Mouse (Mus musculus): ENCODE measurements at regions not wholly inside any gene's neighbourhood (a gene's known extent, or its start where the extent isn't known, plus 50 kb on each side); places are given as distances from the start of the nearest gene placed in this dataset.

DNA sequence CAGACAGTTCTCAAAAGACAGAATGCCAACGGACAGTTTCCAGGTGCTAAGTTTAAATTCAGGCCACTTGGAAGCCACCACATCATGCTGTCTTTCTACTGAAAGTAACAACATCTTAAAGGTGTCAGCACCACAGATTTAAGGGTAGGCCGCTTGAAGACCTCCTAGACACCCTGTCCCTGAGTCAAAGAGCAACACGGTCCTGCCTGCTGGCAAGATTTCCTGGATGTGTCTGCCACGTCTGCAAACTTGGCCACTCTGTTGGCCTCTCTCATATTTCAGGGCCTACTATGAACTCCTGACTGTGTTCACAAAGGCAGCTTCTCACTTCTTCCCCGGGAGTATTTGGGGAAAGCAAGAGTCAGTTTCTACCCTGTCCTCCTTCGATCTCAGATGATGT lies 194.7 kb upstream of the Esrrg start:
- no peak overlapping the region for H3K4me2 ChIP-seq (ENCODE audit: low read length)
- no peaks in the 10 kb centered on the region for H3K36me3 ChIP-seq (ENCODE audit: control insufficient read depth, insufficient read depth, low read length)
- H3K27ac ChIP-seq (replicated peaks in 1 of 2; ENCODE audit: control insufficient read depth in 1 of 2, insufficient read depth in 1 of 2, low read depth in 2 of 2, low read length in 2 of 2) = no peak overlapping the region
- ATAC-seq (ENCODE audit: insufficient number of reproducible peaks, insufficient read depth, low FRiP score, low read depth) = no peak
- H3K27me3 ChIP-seq (ENCODE audit: control insufficient read depth, insufficient read depth, low read length) = no peaks in the 10 kb centered on the region
- H3K4me1 ChIP-seq (ENCODE audit: control insufficient read depth in 2 of 2, insufficient read depth in 2 of 2, low read length in 2 of 2) = 0 out of 4 replicates have a peak, but pooled peaks cover 0 to 2% of the 10 kb centered on the region in 2 experiments
- no peak overlapping the region for H3K9ac ChIP-seq (ENCODE audit: low read length)
- no peak overlapping the region for H3K4me3 ChIP-seq (ENCODE audit: control insufficient read depth in 1 of 2, insufficient read depth in 1 of 2, low read depth in 1 of 2, low read length in 2 of 2)
- no peaks in the 10 kb centered on the region for H3K9me3 ChIP-seq (ENCODE audit: control insufficient read depth, low read length)
- 63% methylated on average over 6 of the region's 6 CpGs for WGBS

- Histone ChIP-seq H3K36me3 (ENCODE audit: control insufficient read depth, insufficient read depth, low read length) (no peaks in the 10 kb centered on the region), H3K27ac (replicated peaks in 1 of 2; ENCODE audit: control insufficient read depth in 1 of 2, insufficient read depth in 1 of 2, low read depth in 2 of 2, low read length in 2 of 2) (no peak overlapping the region), H3K9me3 (ENCODE audit: control insufficient read depth, low read length) (no peaks in the 10 kb centered on the region), H3K4me2 (ENCODE audit: low read length) (no peak overlapping the region), H3K4me3 (ENCODE audit: control insufficient read depth in 1 of 2, insufficient read depth in 1 of 2, low read depth in 1 of 2, low read length in 2 of 2) (no peak overlapping the region), H3K9ac (ENCODE audit: low read length) (no peak overlapping the region), H3K4me1 (ENCODE audit: control insufficient read depth in 2 of 2, insufficient read depth in 2 of 2, low read length in 2 of 2) (0 out of 4 replicates have a peak, but pooled peaks cover 0 to 2% of the 10 kb centered on the region in 2 experiments), H3K27me3 (ENCODE audit: control insufficient read depth, insufficient read depth, low read length) (no peaks in the 10 kb centered on the region)
- WGBS = 89% methylated on average over 20 of the region's 20 CpGs
- ATAC-seq (ENCODE audit: insufficient number of reproducible peaks, insufficient read depth, low FRiP score, low read depth) = no peak
Measured at GRCm38 (mm10) chr1:187418186-187419140, 190.1 kb upstream of the Esrrg start.

DNA sequence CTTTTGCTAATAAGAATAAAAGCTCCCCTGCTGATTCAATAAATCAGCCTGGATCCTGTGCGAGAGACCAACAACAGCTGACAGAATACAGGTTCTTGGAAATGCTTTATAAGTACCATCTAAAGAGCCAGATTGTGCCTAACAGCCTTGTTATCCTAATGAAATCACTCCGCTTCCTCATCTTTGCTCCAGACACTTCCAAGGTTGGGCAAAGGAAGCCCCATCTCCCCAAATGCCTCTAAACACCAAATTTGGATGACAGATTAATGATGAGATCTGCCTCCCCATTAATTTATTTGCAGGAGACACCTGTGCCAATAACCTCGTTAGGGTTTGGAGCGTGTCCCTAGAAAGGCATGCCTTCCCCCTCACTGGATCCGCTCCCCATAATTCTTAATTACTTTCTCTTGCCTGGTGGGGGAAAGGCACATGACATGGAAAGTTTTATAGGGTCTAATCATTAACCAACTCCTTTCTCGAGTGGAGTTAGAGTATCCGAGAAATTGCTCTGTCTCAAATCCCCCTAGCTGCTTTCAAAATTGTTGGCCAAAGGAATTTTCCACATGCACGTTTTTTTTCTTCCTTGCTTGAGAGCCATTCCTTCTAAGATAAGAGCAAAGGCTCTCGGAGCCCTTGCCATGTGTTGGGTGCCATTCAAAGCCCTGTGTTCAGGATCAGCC lies 179.9 kb upstream of the Esrrg start:
- no peak for ATAC-seq (ENCODE audit: insufficient number of reproducible peaks, insufficient read depth, low FRiP score, low read depth)
- Histone ChIP-seq H3K4me2 (ENCODE audit: low read length) (no peak overlapping the region), H3K36me3 (ENCODE audit: control insufficient read depth, insufficient read depth, low read length) (no peaks in the 10 kb centered on the region), H3K9me3 (ENCODE audit: control insufficient read depth, low read length) (no peaks in the 10 kb centered on the region), H3K4me3 (ENCODE audit: control insufficient read depth in 1 of 2, insufficient read depth in 1 of 2, low read depth in 1 of 2, low read length in 2 of 2) (no peak overlapping the region), H3K27ac (replicated peaks in 1 of 2; ENCODE audit: control insufficient read depth in 1 of 2, insufficient read depth in 1 of 2, low read depth in 2 of 2, low read length in 2 of 2) (no peak overlapping the region), H3K27me3 (ENCODE audit: control insufficient read depth, insufficient read depth, low read length) (no peaks in the 10 kb centered on the region), H3K4me1 (ENCODE audit: control insufficient read depth in 2 of 2, insufficient read depth in 2 of 2, low read length in 2 of 2) (peaks cover 0 to under 1% of the 10 kb centered on the region in 2 experiments; a peak in 2 of 4 replicates), H3K9ac (ENCODE audit: low read length) (no peak overlapping the region)
- WGBS = 70% methylated on average over 9 of the region's 9 CpGs

- Histone ChIP-seq H3K27ac (replicated peaks in 1 of 2; ENCODE audit: control insufficient read depth in 1 of 2, insufficient read depth in 1 of 2, low read depth in 2 of 2, low read length in 2 of 2) (peak overlapping the region; percentile 36 to 63), H3K4me1 (ENCODE audit: control insufficient read depth in 2 of 2, insufficient read depth in 2 of 2, low read length in 2 of 2) (peaks cover 9 to 22% of the 10 kb centered on the region in 2 experiments), H3K9ac (ENCODE audit: low read length) (no peak overlapping the region), H3K4me2 (ENCODE audit: low read length) (peak overlapping the region; percentile 31), H3K9me3 (ENCODE audit: control insufficient read depth, low read length) (no peaks in the 10 kb centered on the region), H3K27me3 (ENCODE audit: control insufficient read depth, insufficient read depth, low read length) (no peaks in the 10 kb centered on the region), H3K4me3 (ENCODE audit: control insufficient read depth in 1 of 2, insufficient read depth in 1 of 2, low read depth in 1 of 2, low read length in 2 of 2) (no peak overlapping the region), H3K36me3 (ENCODE audit: control insufficient read depth, insufficient read depth, low read length) (no peaks in the 10 kb centered on the region)
- no peak for ATAC-seq (ENCODE audit: insufficient number of reproducible peaks, insufficient read depth, low FRiP score, low read depth)
- 64% methylated on average over 24 of the region's 24 CpGs for WGBS
Measured at GRCm38 (mm10) chr1:187433716-187434634, 174.6 kb upstream of the Esrrg start.

DNA sequence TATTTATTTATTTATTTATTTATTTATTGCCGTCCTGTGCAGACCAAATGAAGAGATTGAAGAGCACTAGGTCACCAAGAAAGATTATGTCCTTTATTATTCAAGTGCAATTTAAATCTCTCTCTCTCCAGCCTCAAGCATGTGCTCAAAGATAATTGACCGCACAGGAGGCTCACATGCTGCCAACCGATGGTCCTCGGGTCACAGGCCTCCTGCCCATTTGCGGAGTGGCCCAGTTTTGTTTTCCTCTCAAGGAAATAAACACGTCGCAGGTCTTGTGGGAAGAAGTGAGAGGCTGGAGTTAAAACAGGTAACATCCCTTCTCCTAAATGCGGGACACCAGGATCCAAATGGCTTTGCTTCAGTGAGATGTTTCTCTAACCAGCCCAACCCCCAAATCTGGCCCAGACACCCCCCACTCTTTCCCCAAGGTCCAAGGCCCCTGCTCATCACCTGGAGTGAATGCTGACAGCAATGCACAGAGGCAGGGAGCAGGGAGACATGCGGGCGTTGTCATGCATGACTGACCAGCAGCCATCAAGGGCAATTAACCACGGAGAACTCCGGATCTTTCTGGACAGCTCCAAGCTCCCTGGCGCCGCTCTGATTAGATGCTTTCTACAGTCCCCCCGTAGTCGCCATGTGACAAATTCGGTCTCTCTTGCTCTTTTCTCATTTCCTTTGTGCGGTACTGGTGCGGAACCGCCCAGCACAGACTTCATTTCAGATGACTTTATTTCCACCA lies 169.2 kb upstream of the Esrrg start:
- Histone ChIP-seq H3K27ac (replicated peaks in 1 of 2; ENCODE audit: control insufficient read depth in 1 of 2, insufficient read depth in 1 of 2, low read depth in 2 of 2, low read length in 2 of 2) (no peak overlapping the region), H3K9ac (ENCODE audit: low read length) (no peak overlapping the region), H3K27me3 (ENCODE audit: control insufficient read depth, insufficient read depth, low read length) (no peaks in the 10 kb centered on the region), H3K4me1 (ENCODE audit: control insufficient read depth in 2 of 2, insufficient read depth in 2 of 2, low read length in 2 of 2) (peaks cover 3 to 16% of the 10 kb centered on the region in 2 experiments; a peak in 3 of 4 replicates), H3K4me2 (ENCODE audit: low read length) (no peak overlapping the region), H3K36me3 (ENCODE audit: control insufficient read depth, insufficient read depth, low read length) (no peaks in the 10 kb centered on the region), H3K9me3 (ENCODE audit: control insufficient read depth, low read length) (no peaks in the 10 kb centered on the region), H3K4me3 (ENCODE audit: control insufficient read depth in 1 of 2, insufficient read depth in 1 of 2, low read depth in 1 of 2, low read length in 2 of 2) (no peak overlapping the region)
- no peak for ATAC-seq (ENCODE audit: insufficient number of reproducible peaks, insufficient read depth, low FRiP score, low read depth)
- 70% methylated on average over 20 of the region's 20 CpGs for WGBS

DNA sequence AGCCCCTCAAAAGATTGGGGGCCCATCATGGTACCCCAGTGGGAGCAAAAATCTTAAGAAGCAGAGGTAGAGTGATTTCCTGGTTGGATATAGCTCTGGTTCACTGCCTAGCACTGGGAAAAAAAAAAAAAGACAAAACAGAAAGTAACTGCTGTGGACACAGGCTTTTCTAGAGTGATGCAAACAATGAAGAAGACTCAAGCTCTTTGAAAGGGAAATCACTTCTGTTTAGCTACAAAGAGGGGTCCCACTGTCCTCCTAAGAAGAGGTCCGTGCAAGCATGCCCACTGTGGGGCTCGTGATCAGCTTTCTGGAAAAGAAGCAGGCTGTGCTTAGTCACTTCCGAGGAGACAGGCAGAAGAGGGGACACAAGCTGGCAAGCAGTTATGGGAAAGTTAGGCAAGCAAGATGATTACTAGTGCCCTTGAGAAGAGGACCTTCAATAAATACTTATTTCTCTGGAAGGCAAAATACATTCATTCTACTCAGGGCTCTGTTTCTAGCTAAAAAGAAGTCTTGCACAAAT lies 166.9 kb upstream of the Esrrg start:
- Histone ChIP-seq H3K9ac (ENCODE audit: low read length) (no peak overlapping the region), H3K27me3 (ENCODE audit: control insufficient read depth, insufficient read depth, low read length) (no peaks in the 10 kb centered on the region), H3K4me3 (ENCODE audit: control insufficient read depth in 1 of 2, insufficient read depth in 1 of 2, low read depth in 1 of 2, low read length in 2 of 2) (no peak overlapping the region), H3K4me1 (ENCODE audit: control insufficient read depth in 2 of 2, insufficient read depth in 2 of 2, low read length in 2 of 2) (0 out of 4 replicates have a peak, but pooled peaks cover 0 to 4% of the 10 kb centered on the region in 2 experiments), H3K9me3 (ENCODE audit: control insufficient read depth, low read length) (no peaks in the 10 kb centered on the region), H3K4me2 (ENCODE audit: low read length) (no peak overlapping the region), H3K27ac (replicated peaks in 1 of 2; ENCODE audit: control insufficient read depth in 1 of 2, insufficient read depth in 1 of 2, low read depth in 2 of 2, low read length in 2 of 2) (no peak overlapping the region), H3K36me3 (ENCODE audit: control insufficient read depth, insufficient read depth, low read length) (no peaks in the 10 kb centered on the region)
- 59% methylated on average over 3 of the region's 3 CpGs for WGBS
- no peak for ATAC-seq (ENCODE audit: insufficient number of reproducible peaks, insufficient read depth, low FRiP score, low read depth)
